Mouse (Mus musculus) forebrain, embryonic 14.5 days (tissue): Measurements from ENCODE around the gene Amotl2. TPM values are rescaled to one million over a fixed set of nuclear protein-coding genes. Genes with fewer than 3 reads are reported as not detected.
"Not testable (repeated sequence)": the region's sequence is repeated elsewhere in the genome, so short reads cannot be mapped to it uniquely, and the experiment has no call there.

Experiments used
- ATAC-seq: fragments of 200-750 bp; cut with Nextera tagmentation; 2 replicates; pipeline ENCODE4 v1.8.0; 2017; ENCODE audit warnings: mild to moderate bottlenecking, moderate library complexity
- DNase-seq: peaks from one replicate; pipeline ENCODE4 v3.0.0-alpha.2; 2015; ENCODE audit warnings: low spot score
- H3K27ac ChIP-seq: fragments of 300-500 bp; sonication (generic); 2 replicates; pipeline ENCODE4 v1.5.1; 2014; ENCODE audit warnings: low read depth, mild to moderate bottlenecking, control low read depth, low read length, moderate library complexity
- H3K27me3 ChIP-seq: fragments of 300-500 bp; sonication (generic); replicated peaks from 2 replicates; pipeline ENCODE4 v1.6.1; 2014; ENCODE audit warnings: low read length, control low read depth, mixed read lengths; ENCODE audit not compliant: control insufficient read depth, insufficient read depth
- H3K36me3 ChIP-seq: fragments of 300-500 bp; sonication (generic); 2 replicates; pipeline ENCODE4 v1.6.1; 2014; ENCODE audit warnings: low read length, control low read depth; ENCODE audit not compliant: control insufficient read depth, insufficient read depth
- H3K4me1 ChIP-seq: fragments of 300-500 bp; sonication (generic); 2 replicates; pipeline ENCODE4 v1.6.1; 2014; ENCODE audit warnings: antibody characterized with exemption, low read length, control low read depth; ENCODE audit not compliant: control insufficient read depth, insufficient read depth
- H3K4me2 ChIP-seq: fragments of 300-500 bp; sonication (generic); 2 replicates; pipeline ENCODE4 v1.6.1; 2014; ENCODE audit warnings: mild to moderate bottlenecking, control low read depth, low read length
- H3K4me3 ChIP-seq: fragments of 300-500 bp; sonication (generic); 2 replicates; pipeline ENCODE4 v1.5.1; 2014; ENCODE audit warnings: low read depth, low read length, control low read depth
- H3K9ac ChIP-seq: fragments of 300-500 bp; sonication (generic); 2 replicates; pipeline ENCODE4 v1.6.1; 2014; ENCODE audit warnings: mild to moderate bottlenecking, low read length, control low read depth, moderate library complexity
- H3K9me3 ChIP-seq: fragments of 300-500 bp; sonication (generic); replicated peaks from 2 replicates; pipeline ENCODE4 v1.6.1; 2016; ENCODE audit warnings: low read length, control low read depth, mixed read lengths; ENCODE audit not compliant: control insufficient read depth
- WGBS: fragments of 180-500 bp; shearing (Covaris S2); extraction: QIAGEN DNeasy Blood & Tissue Kit; methylation state at CpG from one replicate; pipeline ENCODE4 v1.1.7; 2014; 5-methylcytosine and 5-hydroxymethylcytosine counted together
- polyA plus RNA-seq: library from polyadenylated mRNA; unstranded; fragments of >200 nt; fragmentation: Nextera tagmentation; extraction: Ambion mirVana; gene quantifications from 2 replicates; pipeline ENCODE4 v1.2.1, GENCODE M21; 2014

Gene Amotl2
- polyA plus RNA-seq, 1 experiment from 2014 or later: 30.4 TPM

DNA sequence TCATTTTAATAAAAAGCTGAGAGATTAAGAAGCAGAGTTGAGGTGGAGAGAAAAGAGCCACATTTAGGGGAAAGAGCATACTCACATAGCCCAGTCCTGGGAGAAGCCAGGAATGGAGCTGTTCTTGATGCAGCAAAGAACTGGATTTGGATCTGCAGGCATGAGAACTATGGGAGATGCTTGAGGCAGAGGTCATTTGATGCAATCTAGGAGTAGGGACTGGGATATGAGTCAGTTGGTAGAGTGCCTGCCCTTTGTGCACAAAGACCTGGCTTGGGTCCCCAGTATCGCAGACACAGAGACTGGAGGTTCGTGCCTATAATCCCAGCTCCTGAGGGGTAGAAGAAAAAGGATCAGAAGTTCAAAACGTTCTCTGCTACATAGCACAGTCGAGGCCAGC, 38.7 kb downstream of the Amotl2 start:
- Histone ChIP-seq H3K4me3 (no peak overlapping the region), H3K9ac (no peak overlapping the region), H3K27ac (no peak overlapping the region), H3K36me3 (no peaks in the 10 kb centered on the region), H3K4me1 (no peaks in the 10 kb centered on the region), H3K4me2 (no peak overlapping the region), H3K27me3 (no peaks in the 10 kb centered on the region), H3K9me3 (no peaks in the 10 kb centered on the region)
- ATAC-seq: no peak
- 61% methylated on average over 4 of the region's 4 CpGs for WGBS
- DNase-seq: no peak

- Histone ChIP-seq H3K4me1 (no peaks in the 10 kb centered on the region), H3K27me3 (no peaks in the 10 kb centered on the region), H3K4me3 (no peak overlapping the region), H3K4me2 (no peak overlapping the region), H3K9me3 (no peaks in the 10 kb centered on the region), H3K36me3 (no peaks in the 10 kb centered on the region), H3K27ac (no peak overlapping the region), H3K9ac (no peak overlapping the region)
- DNase-seq (no peak), ATAC-seq (no peak)
- WGBS: 77% methylated on average over 9 of the region's 9 CpGs
Measured at GRCm38 (mm10) chr9:102755591-102756270, 39.3 kb downstream of the Amotl2 start.

GRCm38 (mm10) chr9:102756352-102756751, 39.9 kb downstream of the Amotl2 start:
- H3K27ac ChIP-seq: no peak overlapping the region
- no peaks in the 10 kb centered on the region for H3K36me3 ChIP-seq
- DNase-seq (no peak), ATAC-seq (no peak)
- no peak overlapping the region for H3K4me2 ChIP-seq
- no peak overlapping the region for H3K9ac ChIP-seq
- no peak overlapping the region for H3K4me3 ChIP-seq
- H3K4me1 ChIP-seq: no peaks in the 10 kb centered on the region
- no peaks in the 10 kb centered on the region for H3K27me3 ChIP-seq
- WGBS: 56% methylated on average over 14 of the region's 14 CpGs
- H3K9me3 ChIP-seq: no peaks in the 10 kb centered on the region

- H3K27ac ChIP-seq: no peak overlapping the region
- no peaks in the 10 kb centered on the region for H3K27me3 ChIP-seq
- H3K36me3 ChIP-seq: no peaks in the 10 kb centered on the region
- no peak for ATAC-seq
- no peak for DNase-seq
- H3K4me2 ChIP-seq: no peak overlapping the region
- no peak overlapping the region for H3K9ac ChIP-seq
- 66% methylated on average over 1 of the region's 1 CpGs for WGBS
- H3K4me3 ChIP-seq: no peak overlapping the region
- H3K4me1 ChIP-seq: no peaks in the 10 kb centered on the region
- H3K9me3 ChIP-seq: no peaks in the 10 kb centered on the region
Measured at GRCm38 (mm10) chr9:102758851-102759250, 42.4 kb downstream of the Amotl2 start.

DNA sequence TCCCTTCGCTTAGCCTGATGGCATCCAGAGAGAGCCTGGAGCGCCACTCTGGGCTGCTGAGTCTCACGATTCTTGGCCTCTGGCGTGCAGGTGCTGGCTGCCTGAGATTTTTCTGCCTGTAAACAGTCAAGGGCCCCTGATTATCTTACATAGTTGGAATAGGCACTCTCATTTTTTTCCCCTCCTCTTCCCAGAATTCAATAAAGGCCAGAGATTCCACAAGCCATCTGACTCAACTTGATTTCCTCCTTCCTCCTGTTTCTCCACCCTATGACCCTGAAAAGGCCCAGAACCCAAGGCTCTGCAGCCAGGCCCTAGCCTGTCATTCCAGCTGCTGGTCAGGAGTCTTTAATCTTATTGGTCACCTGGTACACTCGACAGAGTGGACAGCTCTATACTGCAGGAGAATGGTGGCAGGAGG, 43.1 kb downstream of the Amotl2 start:
- H3K36me3 ChIP-seq: no peaks in the 10 kb centered on the region
- DNase-seq (no peak), ATAC-seq (no peak)
- H3K27me3 ChIP-seq: no peaks in the 10 kb centered on the region
- H3K9me3 ChIP-seq: no peaks in the 10 kb centered on the region
- no peak overlapping the region for H3K4me2 ChIP-seq
- H3K4me3 ChIP-seq: no peak overlapping the region
- 64% methylated on average over 5 of the region's 5 CpGs for WGBS
- no peak overlapping the region for H3K27ac ChIP-seq
- H3K4me1 ChIP-seq: no peaks in the 10 kb centered on the region
- no peak overlapping the region for H3K9ac ChIP-seq

- H3K4me1 ChIP-seq: no peaks in the 10 kb centered on the region
- H3K27me3 ChIP-seq: no peaks in the 10 kb centered on the region
- ATAC-seq: no peak
- no peak overlapping the region for H3K4me2 ChIP-seq
- DNase-seq: no peak
- H3K9ac ChIP-seq: no peak overlapping the region
- H3K4me3 ChIP-seq: no peak overlapping the region
- H3K9me3 ChIP-seq: no peaks in the 10 kb centered on the region
- H3K27ac ChIP-seq: no peak overlapping the region
- no peaks in the 10 kb centered on the region for H3K36me3 ChIP-seq
- 87% methylated on average over 7 of the region's 7 CpGs for WGBS
Measured at GRCm38 (mm10) chr9:102761599-102761998, 45.1 kb downstream of the Amotl2 start.

DNA sequence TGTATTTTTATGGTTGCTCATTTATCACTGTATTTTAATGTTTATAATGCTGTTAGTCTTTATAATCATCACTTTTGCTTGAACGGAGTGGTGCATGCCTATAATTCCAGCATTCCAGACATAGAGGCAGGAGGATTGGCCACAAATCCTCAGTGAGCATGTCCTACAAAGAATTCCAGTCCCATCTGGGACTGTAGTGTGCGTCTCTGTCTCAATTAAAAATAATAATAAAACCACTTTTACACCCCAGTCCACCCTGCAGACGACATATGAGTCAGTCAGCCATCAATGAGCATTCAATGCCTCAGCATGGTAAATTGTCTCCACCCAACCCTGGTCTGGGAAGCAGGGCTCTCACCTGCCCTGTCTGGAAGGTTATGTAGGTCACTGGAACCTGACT, 46.4 kb downstream of the Amotl2 start:
- Histone ChIP-seq H3K4me1 (no peaks in the 10 kb centered on the region), H3K9me3 (no peaks in the 10 kb centered on the region), H3K36me3 (no peaks in the 10 kb centered on the region), H3K27me3 (no peaks in the 10 kb centered on the region), H3K4me3 (no peak overlapping the region), H3K4me2 (no peak overlapping the region), H3K9ac (no peak overlapping the region), H3K27ac (no peak overlapping the region)
- DNase-seq: no peak
- ATAC-seq: no peak
- 88% methylated on average over 3 of the region's 3 CpGs for WGBS

DNA sequence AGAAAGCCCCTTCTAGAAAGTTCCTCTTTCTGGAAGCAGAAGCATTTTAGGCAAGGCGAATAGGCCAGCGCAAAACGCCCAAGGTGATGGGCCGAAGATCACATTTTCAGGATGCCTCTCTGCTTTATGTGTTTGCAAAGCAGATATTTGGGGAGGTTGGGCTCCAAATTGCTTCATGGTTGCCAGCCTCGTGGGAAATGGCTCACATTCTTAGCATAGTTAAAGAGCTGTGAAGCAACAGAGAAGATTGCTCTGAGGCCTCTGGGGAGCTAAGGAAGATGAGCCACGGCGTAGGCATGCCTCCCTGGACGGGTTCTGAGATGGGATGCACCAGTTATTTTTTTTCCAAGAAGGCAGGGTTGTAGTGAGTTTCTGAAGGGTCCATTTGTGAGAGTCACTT, 47.0 kb downstream of the Amotl2 start:
- Histone ChIP-seq H3K9ac (no peak overlapping the region), H3K27me3 (no peaks in the 10 kb centered on the region), H3K9me3 (no peaks in the 10 kb centered on the region), H3K4me2 (no peak overlapping the region), H3K27ac (no peak overlapping the region), H3K36me3 (no peaks in the 10 kb centered on the region), H3K4me1 (no peaks in the 10 kb centered on the region), H3K4me3 (no peak overlapping the region)
- ATAC-seq (no peak), DNase-seq (no peak)
- 85% methylated on average over 8 of the region's 8 CpGs for WGBS

DNA sequence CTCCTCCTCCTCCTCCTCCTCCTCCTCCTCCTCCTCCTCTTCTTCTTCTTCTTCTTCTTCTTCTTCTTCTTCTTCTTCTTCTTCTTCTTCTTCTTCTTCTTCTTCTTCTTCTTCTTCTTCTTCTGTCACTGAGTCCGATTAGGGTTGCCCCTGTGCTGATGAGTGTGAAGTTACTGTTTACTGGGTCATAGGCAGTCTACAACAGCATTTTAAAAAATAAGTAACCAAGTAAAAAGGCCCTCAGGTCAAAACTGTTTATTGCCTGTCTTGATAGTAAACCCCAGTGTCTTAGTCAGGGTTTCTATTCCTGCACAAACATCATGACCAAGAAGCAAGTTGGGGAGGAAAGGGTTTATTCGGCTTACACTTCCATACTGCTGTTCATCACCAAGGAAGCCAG, 48.1 kb downstream of the Amotl2 start:
- not testable (repeated sequence) for H3K9ac ChIP-seq, DNase-seq, H3K9me3 ChIP-seq, H3K27me3 ChIP-seq, H3K4me2 ChIP-seq, H3K27ac ChIP-seq, ATAC-seq, H3K36me3 ChIP-seq, H3K4me3 ChIP-seq, H3K4me1 ChIP-seq
- 91% methylated on average over 1 of the region's 2 CpGs for WGBS
